Mouse (Mus musculus): ENCODE measurements around the gene Fbxo46. TPM values are rescaled to one million over a fixed set of nuclear protein-coding genes. Genes with fewer than 3 reads are reported as not detected.

The Fbxo46 gene
- 2.9 TPM for polyA plus RNA-seq (2015; fragmentation: Illumina TruSeq; extraction: RNeasy Lipid Tissue Mini Kit (QIAGEN cat#74804); ENCODE audit: insufficient read depth, low replicate concordance)

DNA sequence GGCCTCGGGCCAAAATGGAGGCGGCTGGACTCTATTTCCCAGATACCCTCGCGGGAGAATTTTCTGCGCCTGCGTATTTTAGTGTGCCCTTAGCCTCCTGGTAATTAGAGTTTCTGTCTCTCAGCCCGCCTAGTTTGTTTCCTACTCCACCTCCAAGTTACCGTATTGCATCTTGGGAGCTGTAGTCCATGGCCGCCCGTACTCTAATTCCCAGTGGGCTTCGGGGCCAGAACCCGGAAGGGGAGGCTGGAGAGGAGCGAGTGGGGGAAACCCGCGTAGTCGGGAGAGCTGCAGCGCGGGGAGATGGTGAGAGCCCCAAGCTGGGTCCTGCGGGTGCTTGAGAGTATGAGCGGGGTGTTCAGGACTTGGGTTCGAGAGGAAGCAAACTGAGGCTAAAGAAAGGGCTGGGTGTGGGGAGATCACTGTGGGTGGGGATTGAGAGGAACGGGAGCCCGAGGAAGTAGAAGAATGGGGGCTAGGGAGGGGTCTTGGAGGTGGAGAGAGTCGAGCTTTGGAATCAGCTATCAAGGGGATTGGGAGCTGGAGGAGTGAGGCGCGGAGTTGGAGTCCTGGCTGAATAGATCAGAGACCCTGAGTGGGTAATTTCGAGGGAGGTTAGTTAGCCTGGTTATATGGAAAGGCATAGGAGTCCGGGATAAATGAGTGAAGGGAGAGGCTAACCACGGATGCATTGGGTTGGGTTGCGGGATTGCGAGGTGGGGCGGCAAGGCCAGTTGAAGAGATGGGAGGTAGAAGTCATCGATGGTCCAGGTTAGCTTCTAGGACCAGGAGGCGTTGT lies at the start of gene Fbxo46:
Gene Fbxo46, plus strand, starts transcription at position 229 of the 799 bp plus-strand sequence.

DNA sequence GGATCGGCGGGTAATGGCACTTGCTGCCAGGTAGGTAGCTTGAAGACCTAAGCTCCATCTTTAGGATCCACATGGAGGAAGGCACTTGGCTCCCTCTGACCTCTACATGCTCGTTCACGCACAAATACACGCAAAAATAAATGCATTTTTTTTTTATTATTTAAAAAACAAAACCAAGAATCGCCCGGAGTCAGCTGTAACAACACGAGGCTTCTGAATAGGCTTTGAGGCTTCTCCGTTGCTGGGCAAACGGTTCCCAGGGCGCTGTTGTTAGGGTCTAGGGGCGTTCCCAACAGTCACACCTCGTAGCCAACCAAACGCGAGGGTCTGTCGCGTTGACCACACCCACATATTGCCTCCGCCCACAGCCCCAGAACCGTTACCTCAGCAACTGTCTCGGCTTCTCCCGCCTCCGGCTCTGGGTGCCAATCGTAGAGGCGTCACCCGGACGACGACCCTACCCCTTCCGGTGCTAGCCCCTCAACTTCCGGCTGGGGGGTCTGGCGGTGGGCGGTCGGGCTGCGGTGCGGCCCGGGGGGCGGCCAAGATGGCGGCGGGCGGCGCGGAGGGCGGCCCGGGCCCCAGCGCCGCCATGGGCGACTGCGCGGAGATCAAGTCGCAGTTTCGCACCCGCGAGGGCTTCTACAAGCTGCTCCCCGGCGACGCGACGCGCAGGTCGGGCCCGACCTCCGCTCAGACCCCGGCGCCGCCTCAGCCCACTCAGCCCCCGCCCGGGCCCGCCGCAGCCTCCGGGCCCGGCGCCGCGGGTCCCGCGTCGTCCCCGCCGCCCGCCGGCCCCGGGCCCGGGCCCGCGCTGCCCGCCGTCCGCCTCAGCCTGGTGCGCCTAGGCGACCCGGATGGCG lies 43.7 kb upstream of the Fbxo46 start, which contains the start of gene Dmwd:
Gene Dmwd, plus strand, starts transcription at position 505 of the 863 bp plus-strand sequence.

GRCm38 (mm10) chr7:19083701-19084100 lies 36.0 kb upstream of the Fbxo46 start, which contains the start of gene Dmpk:
Gene Dmpk, plus strand, starts transcription at chr7:19083849.

GRCm38 (mm10) chr7:19094471-19094825 lies 25.2 kb upstream of the Fbxo46 start, which contains the start of gene Six5:
Gene Six5, plus strand, starts transcription at chr7:19094594.

DNA sequence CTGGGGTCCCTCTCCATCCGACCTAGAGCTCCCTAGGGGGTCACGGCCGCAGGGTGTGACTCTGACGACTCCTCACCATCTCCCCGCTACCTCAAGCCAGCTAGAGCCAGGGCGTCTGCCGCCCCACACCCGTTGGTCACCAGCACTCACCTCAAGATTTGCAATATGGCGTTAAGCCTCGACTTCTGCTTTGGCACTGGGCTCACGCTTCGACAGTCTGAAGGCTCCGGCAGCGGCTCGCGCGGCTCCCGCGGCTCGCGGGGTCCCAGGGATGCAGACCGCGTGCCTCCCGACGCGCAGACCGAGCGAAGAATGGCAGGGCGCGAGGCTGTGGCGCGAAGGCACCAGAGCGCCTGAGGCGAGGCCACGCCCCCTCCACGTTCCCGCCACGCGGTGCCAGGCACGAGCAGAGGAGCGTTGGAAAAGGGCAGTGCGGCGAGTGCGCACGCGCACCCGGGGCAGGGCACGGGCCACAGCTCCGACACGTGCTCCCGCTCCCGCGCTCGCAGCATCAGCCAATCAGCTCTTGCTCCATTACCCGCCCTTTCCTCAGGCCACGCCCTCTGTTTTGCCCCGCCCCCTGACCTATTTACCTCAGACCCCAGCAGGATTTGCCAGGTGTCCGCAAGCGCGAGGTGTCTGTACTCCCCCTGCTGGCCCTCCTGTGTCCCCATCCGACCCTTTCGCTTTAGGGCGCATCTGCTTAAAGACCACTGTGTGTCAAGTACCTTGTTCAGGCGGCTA lies 1.5 kb upstream of the Fbxo46 start, which contains the start of gene Gm4969:
Gene Gm4969, minus strand, starts transcription at position 341 of the 744 bp plus-strand sequence.

GRCm38 (mm10) chr7:19148875-19149541 lies 29.3 kb downstream of the Fbxo46 start, which contains the start of gene Qpctl:
Gene Qpctl, minus strand, starts transcription at chr7:19149291.

DNA sequence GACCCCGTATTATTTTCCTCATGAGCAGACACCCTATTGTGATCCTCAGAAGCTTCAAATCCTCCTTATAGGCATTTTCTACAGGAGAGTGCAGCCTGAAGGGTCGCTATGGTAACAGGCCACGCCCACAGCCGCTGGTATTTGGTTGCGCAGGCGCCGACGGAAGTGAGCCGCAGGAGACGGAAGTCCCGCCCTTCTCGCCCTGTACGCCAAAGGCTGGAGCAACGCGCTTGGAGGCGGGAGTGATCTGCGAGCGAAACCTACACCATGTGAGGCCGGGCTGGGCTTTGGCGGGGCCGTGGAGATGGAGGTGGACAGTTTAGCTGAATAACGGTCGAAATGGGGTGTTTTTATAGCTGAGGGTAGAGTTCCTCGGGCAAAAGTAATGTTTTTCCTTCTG lies 30.0 kb downstream of the Fbxo46 start, which contains the start of gene Snrpd2:
Gene Snrpd2, plus strand, starts transcription at position 97 of the 400 bp plus-strand sequence.

DNA sequence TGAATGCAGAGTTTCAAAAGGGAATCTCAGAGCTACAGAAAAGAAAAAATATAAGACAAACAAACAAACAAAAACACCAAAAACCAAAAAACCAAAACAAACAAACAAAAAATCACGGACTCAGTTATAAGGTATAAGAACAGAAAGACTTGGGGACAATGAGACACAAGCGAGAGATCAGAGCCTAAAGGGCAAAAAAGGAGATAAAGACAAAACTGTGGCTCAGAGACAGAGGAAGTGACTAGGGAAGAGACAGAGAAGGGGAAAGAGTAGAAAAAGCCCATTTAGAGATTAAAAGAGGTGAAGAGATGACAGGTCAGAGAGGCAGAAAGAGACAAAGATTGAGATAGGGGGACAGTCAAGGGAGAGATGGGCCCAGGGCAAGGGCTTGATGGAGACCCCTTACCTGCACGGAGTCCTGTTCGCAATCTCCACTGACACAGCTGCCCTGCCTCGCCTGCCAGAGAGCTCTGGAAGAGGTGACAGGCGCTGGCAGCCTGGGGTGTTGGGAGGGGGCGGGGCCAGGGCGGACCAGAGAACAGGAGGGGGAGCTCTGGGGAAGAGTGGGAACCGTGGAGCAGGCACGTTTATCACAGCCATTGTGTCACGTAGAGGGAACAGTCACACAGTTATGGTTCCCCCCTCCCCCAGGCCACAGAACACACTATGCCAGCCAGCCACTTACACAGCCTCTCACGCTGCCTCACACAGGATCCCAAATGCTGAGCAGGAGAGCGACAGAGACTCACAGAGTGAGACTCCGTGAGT lies 46.2 kb downstream of the Fbxo46 start, which contains the start of gene Gipr:
Gene Gipr, minus strand, starts transcription at position 472 of the 768 bp plus-strand sequence.

DNA sequence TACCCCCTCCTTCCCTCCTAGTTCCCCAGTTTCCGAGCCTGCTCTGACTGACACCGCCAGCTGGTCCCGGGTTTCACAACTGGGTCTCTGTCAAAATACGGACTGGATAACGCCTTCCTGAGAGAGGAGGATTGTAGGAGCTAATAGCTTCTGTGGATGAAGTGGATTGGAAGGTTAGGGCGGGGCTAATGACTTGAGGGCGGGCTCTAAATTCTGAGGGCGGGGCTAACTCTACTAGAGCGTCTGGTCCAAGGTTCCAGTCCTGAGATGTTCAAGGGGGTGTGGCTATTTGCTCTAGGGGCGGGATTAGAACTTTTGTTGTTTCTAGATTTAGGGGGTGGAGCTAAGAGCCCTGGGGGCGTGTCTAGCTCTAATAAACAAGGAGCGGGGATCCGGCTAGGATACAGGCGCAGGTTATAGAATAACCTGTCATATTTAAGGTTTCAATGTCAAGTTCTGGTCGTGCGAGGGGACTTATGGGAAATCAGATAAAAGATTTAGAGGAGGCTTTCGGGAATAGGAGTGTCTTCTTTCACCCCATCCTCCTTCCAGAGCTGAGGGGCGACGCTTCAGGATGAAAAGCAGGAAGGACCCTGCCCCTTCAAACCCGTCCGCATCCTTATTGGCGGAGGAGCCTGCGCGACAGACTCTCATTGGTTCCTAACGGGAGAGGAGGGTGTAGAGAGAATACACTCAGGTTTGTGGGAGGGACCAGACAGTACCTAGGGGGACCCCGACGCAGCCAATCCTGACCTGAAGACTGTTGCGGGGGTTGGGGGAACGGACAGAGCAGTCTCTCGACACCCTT lies 56.3 kb downstream of the Fbxo46 start, which contains the start of gene Eml2:
Gene Eml2, plus strand, starts transcription at position 714 of the 808 bp plus-strand sequence.

Other genes starting within 250 kb of the Fbxo46 start
- 28.9 TPM for gene Pglyrp1, start 248.5 kb upstream of the Fbxo46 start, polyA plus RNA-seq (2015; fragmentation: Illumina TruSeq; extraction: RNeasy Lipid Tissue Mini Kit (QIAGEN cat#74804); ENCODE audit: insufficient read depth, low replicate concordance)
- 17.3 TPM for gene Ccdc61, start 209.4 kb upstream of the Fbxo46 start, polyA plus RNA-seq (2015; fragmentation: Illumina TruSeq; extraction: RNeasy Lipid Tissue Mini Kit (QIAGEN cat#74804); ENCODE audit: insufficient read depth, low replicate concordance)
- 0.76 TPM for gene Nova2, start 194.0 kb upstream of the Fbxo46 start, polyA plus RNA-seq (2015; fragmentation: Illumina TruSeq; extraction: RNeasy Lipid Tissue Mini Kit (QIAGEN cat#74804); ENCODE audit: insufficient read depth, low replicate concordance)
- gene Nanos2, start 132.5 kb upstream of the Fbxo46 start, polyA plus RNA-seq (2015; fragmentation: Illumina TruSeq; extraction: RNeasy Lipid Tissue Mini Kit (QIAGEN cat#74804); ENCODE audit: insufficient read depth, low replicate concordance) = not detected
- 0.73 TPM for gene Mypop, start 128.6 kb upstream of the Fbxo46 start, polyA plus RNA-seq (2015; fragmentation: Illumina TruSeq; extraction: RNeasy Lipid Tissue Mini Kit (QIAGEN cat#74804); ENCODE audit: insufficient read depth, low replicate concordance)
- gene Irf2bp1, start 115.8 kb upstream of the Fbxo46 start, polyA plus RNA-seq (2015; fragmentation: Illumina TruSeq; extraction: RNeasy Lipid Tissue Mini Kit (QIAGEN cat#74804); ENCODE audit: insufficient read depth, low replicate concordance) = 6.8 TPM
- gene Foxa3, start 96.3 kb upstream of the Fbxo46 start, polyA plus RNA-seq (2015; fragmentation: Illumina TruSeq; extraction: RNeasy Lipid Tissue Mini Kit (QIAGEN cat#74804); ENCODE audit: insufficient read depth, low replicate concordance) = not detected
- gene Sympk, start 95.5 kb upstream of the Fbxo46 start, polyA plus RNA-seq (2015; fragmentation: Illumina TruSeq; extraction: RNeasy Lipid Tissue Mini Kit (QIAGEN cat#74804); ENCODE audit: insufficient read depth, low replicate concordance) = 43.3 TPM
- not detected for gene Rsph6a, start 65.2 kb upstream of the Fbxo46 start, polyA plus RNA-seq (2015; fragmentation: Illumina TruSeq; extraction: RNeasy Lipid Tissue Mini Kit (QIAGEN cat#74804); ENCODE audit: insufficient read depth, low replicate concordance)
- 5.3 TPM for gene Dmwd, start 43.6 kb upstream of the Fbxo46 start, polyA plus RNA-seq (2015; fragmentation: Illumina TruSeq; extraction: RNeasy Lipid Tissue Mini Kit (QIAGEN cat#74804); ENCODE audit: insufficient read depth, low replicate concordance)
- 37.1 TPM for gene Dmpk, start 36.0 kb upstream of the Fbxo46 start, polyA plus RNA-seq (2015; fragmentation: Illumina TruSeq; extraction: RNeasy Lipid Tissue Mini Kit (QIAGEN cat#74804); ENCODE audit: insufficient read depth, low replicate concordance)
- 2.0 TPM for gene Six5, start 25.3 kb upstream of the Fbxo46 start, polyA plus RNA-seq (2015; fragmentation: Illumina TruSeq; extraction: RNeasy Lipid Tissue Mini Kit (QIAGEN cat#74804); ENCODE audit: insufficient read depth, low replicate concordance)
- gene Gm4969, start 1.5 kb upstream of the Fbxo46 start, polyA plus RNA-seq (2015; fragmentation: Illumina TruSeq; extraction: RNeasy Lipid Tissue Mini Kit (QIAGEN cat#74804); ENCODE audit: insufficient read depth, low replicate concordance) = 0.11 TPM
- 9.4 TPM for gene Qpctl, start 29.4 kb downstream of the Fbxo46 start, polyA plus RNA-seq (2015; fragmentation: Illumina TruSeq; extraction: RNeasy Lipid Tissue Mini Kit (QIAGEN cat#74804); ENCODE audit: insufficient read depth, low replicate concordance)
- 28.2 TPM for gene Snrpd2, start 29.9 kb downstream of the Fbxo46 start, polyA plus RNA-seq (2015; fragmentation: Illumina TruSeq; extraction: RNeasy Lipid Tissue Mini Kit (QIAGEN cat#74804); ENCODE audit: insufficient read depth, low replicate concordance)
- gene Gipr, start 46.3 kb downstream of the Fbxo46 start, polyA plus RNA-seq (2015; fragmentation: Illumina TruSeq; extraction: RNeasy Lipid Tissue Mini Kit (QIAGEN cat#74804); ENCODE audit: insufficient read depth, low replicate concordance) = not detected
- 6.2 TPM for gene Eml2, start 56.6 kb downstream of the Fbxo46 start, polyA plus RNA-seq (2015; fragmentation: Illumina TruSeq; extraction: RNeasy Lipid Tissue Mini Kit (QIAGEN cat#74804); ENCODE audit: insufficient read depth, low replicate concordance)
- 4.4 TPM for gene Gpr4, start 92.7 kb downstream of the Fbxo46 start, polyA plus RNA-seq (2015; fragmentation: Illumina TruSeq; extraction: RNeasy Lipid Tissue Mini Kit (QIAGEN cat#74804); ENCODE audit: insufficient read depth, low replicate concordance)
- 17.4 TPM for gene Opa3, start 108.5 kb downstream of the Fbxo46 start, polyA plus RNA-seq (2015; fragmentation: Illumina TruSeq; extraction: RNeasy Lipid Tissue Mini Kit (QIAGEN cat#74804); ENCODE audit: insufficient read depth, low replicate concordance)
- 295 TPM for gene Vasp, start 152.0 kb downstream of the Fbxo46 start, polyA plus RNA-seq (2015; fragmentation: Illumina TruSeq; extraction: RNeasy Lipid Tissue Mini Kit (QIAGEN cat#74804); ENCODE audit: insufficient read depth, low replicate concordance)
- gene Ppm1n, start 160.2 kb downstream of the Fbxo46 start, polyA plus RNA-seq (2015; fragmentation: Illumina TruSeq; extraction: RNeasy Lipid Tissue Mini Kit (QIAGEN cat#74804); ENCODE audit: insufficient read depth, low replicate concordance) = 1.3 TPM
- 1.8 TPM for gene Rtn2, start 162.8 kb downstream of the Fbxo46 start, polyA plus RNA-seq (2015; fragmentation: Illumina TruSeq; extraction: RNeasy Lipid Tissue Mini Kit (QIAGEN cat#74804); ENCODE audit: insufficient read depth, low replicate concordance)
- gene Fosb, start 190.2 kb downstream of the Fbxo46 start, polyA plus RNA-seq (2015; fragmentation: Illumina TruSeq; extraction: RNeasy Lipid Tissue Mini Kit (QIAGEN cat#74804); ENCODE audit: insufficient read depth, low replicate concordance) = 1.4 TPM
- gene Ercc1, start 224.9 kb downstream of the Fbxo46 start, polyA plus RNA-seq (2015; fragmentation: Illumina TruSeq; extraction: RNeasy Lipid Tissue Mini Kit (QIAGEN cat#74804); ENCODE audit: insufficient read depth, low replicate concordance) = 15.9 TPM
- gene Cd3eap, start 239.6 kb downstream of the Fbxo46 start, polyA plus RNA-seq (2015; fragmentation: Illumina TruSeq; extraction: RNeasy Lipid Tissue Mini Kit (QIAGEN cat#74804); ENCODE audit: insufficient read depth, low replicate concordance) = 7.3 TPM
- gene Ppp1r13l, start 239.9 kb downstream of the Fbxo46 start, polyA plus RNA-seq (2015; fragmentation: Illumina TruSeq; extraction: RNeasy Lipid Tissue Mini Kit (QIAGEN cat#74804); ENCODE audit: insufficient read depth, low replicate concordance) = 0.11 TPM

All from spleen, adult 10 weeks (tissue).